Mouse (Mus musculus) urinary bladder, adult 18-20 months (tissue): ENCODE results near the gene 4931428F04Rik.

Experiments
- DNase-seq, 2 experiments: peaks; one replicate each; pipeline ENCODE4 v3.0.0; 2022; ENCODE audit warnings: low spot score in 2 of 2, mixed read lengths in 2 of 2

Gene 4931428F04Rik

DNA sequence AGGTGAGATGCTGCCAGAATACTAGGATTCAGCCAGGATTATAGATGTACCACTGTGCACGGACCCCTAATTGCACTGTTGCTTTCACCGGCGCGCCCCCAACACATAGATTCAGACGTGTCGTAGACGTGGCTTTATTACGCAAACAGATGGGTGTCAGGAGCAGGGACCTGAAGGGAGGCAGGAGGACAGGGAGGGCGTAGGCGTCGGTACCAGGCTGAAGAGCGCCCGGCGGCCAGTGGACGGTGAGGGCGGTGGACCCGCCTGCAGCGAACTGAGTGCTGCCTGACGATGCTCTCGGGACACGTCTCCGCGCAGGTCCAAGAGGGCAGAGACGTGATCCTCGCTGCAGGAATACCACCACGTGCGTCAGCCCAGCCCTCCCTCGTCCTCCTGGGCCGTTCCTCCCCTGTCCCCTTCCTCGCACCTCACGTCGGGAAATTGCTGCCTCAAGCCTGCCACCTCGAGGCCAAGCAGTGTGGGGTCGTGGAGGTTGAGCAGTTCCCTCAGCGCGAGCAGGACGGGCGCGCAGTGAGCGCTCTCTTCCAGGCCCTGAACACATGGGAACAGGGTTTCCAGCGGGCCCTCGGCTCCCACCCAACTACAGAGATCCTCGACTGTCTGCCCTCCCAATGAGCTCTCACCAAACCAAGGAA lies at the start of gene 4931428F04Rik:
4931428F04Rik (minus strand) TSS at position 60 of the 656 bp plus-strand sequence.
- DNase-seq: no peak

DNA sequence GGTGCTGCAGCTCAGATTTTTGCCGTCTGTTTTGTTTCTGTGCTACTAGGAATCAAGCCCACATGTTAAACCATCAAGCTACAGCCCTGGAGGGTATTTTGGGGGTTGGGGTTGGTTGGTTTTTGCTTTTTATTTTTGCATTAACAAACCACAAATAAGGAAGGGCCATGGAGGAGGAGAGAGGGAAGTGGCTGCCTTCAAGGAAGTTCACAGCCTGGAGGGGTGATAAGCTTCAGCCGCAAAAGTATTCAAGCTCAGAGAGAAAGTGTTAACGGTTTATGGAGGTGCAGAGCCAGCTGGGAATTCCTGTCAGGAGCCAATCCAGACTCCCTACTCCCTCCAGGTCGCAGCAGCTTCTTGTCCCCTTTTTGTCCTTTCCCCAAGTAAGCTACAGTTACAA lies 49.3 kb upstream of the 4931428F04Rik start:
- no peak for DNase-seq

DNA sequence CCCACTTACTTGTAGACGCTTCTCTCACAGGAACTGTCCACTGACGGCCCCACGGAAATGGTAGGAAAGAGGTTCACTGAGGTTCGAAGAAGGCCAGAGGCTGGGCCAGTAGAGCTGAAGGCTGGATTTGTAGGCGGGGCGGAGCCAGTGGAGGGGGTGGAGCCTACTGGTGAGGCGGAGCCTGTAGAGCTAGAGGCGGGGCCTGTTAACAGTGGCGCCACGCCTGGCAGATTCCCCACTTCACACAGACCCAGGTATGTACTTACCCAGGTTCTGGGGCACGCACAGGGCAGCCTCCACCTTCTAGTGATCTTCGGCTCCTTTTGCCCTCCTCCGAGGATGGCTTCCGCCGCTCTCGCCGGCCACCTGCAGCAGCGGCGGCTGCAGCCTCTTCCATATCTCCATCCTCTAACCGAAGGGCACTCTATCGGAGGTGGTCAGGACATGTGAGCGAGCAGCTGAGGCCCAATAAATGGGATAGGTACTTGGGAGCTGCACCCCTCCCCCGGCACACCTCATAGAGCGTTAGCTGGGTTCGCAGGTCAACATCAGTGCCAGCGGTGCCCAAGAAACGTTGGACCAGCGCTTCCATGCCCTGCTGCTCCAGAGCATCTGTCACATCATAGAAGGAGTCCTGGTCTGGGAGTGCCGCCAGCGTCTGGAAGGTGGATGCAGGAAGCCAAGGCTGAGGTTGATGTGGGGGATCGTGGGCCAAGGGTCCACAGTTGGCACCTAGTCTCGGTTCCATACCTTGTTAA lies 46.9 kb upstream of the 4931428F04Rik start:
- no peak for DNase-seq

DNA sequence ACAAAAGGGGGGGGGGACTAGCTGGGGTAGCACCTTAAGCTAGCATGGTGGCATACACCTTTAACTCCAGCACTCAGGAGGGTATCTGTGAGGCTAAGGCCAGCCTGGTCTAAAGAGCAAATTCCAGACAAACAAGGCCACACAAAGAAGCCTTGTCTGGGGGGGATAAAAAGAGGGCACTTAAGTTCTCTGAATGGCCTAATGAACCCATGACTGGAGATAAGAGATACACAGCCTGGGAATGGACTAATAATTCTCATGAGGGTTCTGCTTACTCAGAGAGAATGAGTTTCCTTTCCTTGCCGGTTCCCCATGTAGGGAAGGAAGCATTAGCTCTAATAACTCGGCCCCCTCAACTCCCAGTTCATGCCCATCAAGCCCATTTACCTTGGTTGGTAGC lies 42.9 kb upstream of the 4931428F04Rik start:
- no peak for DNase-seq

DNA sequence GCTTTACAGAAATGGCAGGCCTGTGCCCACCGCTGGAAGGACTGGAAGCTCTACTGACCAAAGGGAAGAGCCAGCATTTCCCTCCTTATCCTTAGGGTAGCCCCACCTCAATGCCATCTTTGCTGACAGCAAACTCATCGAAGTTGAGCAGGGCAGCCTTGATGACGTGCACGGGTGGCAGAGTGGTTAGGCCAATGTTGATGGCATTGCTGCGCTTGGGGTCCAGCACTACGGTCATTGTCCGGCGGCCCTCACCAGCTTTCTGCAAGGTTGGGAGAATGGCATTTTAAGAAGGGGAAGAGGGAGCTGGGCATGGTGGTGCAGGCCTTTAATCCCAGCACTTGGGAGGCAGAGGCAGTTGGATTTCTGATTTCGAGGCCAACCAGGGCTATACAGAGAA lies 42.3 kb upstream of the 4931428F04Rik start:
- no peak for DNase-seq

DNA sequence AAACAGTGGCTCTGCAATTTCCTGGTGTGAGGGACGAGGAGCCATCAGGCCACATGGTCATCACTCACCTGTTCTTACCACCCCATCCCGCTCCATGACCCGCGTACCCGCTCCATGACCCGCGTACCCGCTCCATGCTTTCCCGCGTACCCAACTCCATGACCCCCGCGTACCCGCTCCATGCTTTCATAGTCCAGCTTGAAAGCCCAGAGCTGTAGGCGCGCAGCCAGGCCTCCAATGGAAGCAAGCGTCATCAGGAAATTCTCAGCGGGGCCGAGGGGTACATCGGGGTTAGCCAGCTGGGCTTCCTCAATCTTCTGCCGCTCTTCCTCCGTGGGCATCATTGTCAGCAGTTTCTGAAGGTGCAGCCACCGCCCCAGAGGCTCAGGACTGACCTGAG lies 41.8 kb upstream of the 4931428F04Rik start:
- DNase-seq: no peak

DNA sequence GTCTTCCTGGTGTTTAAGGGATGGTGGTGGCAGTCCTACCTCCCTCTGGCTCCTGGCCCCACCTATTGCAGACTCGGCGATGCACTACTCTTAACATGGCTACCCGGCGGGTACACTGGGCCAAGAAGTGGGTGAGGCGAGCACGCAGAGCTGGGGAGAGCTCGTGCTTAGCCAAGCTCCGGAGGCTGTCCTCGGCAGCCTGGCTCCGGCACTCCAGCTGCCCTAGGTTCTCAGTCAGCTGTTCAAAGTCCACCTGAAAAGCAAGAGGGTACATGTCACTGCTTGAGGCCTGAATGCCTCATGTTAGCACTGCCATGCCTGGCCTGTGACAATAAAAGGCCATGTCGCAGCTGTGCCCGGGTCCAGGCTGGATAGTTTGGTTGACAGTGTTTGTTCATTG lies 40.7 kb upstream of the 4931428F04Rik start:
- no peak for DNase-seq

DNA sequence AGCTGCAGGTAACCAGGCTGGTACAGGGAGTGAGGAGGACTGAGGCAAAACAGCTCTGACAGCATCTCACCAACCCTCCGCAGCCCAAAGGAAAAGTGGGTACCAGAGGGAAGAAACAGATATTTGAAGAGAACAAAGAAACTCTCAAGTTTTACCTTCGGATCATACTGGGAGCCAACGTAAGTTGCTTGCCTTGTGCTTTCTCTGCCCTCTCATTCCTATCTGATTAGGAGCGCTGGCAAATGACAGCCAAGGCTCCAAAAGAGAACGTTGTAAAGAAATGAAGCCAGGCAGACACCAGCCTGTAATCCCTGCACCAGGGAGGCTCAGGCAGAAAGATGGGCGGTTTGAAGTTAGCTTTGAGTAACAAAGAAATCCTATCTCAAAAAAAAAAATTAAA lies 37.3 kb upstream of the 4931428F04Rik start:
- no peak for DNase-seq

DNA sequence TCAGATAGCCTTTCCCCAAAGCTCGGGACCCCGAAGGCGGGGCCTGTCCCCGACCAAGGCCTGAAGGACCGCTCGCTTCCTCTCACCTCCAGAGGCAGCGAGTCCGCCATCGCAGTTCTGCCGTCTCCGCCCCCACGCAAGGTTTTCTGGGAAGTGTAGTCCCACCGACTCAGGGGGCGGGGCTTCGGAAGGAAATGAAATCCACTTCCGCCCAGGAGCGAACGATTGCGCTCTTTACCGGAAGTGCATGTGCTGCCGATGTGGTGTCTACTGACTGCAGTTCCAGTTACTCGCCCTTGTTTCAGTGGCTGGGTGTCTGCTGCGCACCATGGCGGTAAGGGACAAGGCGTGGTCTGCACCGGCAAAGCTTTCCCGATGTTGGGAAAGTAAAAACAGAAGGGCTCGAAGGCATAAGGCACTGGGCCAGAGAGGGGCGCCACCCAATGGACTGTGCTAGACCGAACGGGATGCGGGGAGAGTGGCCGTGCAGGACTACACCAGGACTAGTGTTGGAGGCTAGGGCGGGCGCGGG lies 36.5 kb upstream of the 4931428F04Rik start, which contains the start of the genes Lrrc29 and Tmem208:
Lrrc29 (minus strand) TSS at position 138 of the 532 bp plus-strand sequence.
Tmem208 (plus strand) TSS at position 214 of the 532 bp plus-strand sequence.
- DNase-seq: peak; percentile 91 to 95

DNA sequence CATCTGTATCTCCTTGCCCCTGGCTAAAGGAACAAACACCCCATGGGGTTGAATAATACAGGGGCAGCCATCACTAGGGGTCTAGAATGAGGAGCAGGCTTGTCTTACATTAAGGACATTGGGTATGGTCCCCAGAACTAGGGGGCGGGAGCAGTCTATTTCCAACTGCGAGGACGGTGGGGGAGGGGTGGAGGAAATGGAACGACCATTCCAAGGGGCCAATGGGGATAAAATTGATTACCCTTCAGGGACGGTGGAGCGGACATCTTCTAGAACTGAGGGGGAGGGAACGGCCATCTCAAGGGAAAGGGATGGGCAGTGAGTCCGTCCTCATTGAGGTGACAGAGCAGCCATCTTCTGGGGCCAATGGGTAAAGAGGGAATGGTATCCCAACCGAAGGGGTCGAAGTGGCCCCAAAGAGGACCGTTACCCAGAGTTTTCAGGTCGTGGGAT lies 36.0 kb upstream of the 4931428F04Rik start:
- no peak for DNase-seq

DNA sequence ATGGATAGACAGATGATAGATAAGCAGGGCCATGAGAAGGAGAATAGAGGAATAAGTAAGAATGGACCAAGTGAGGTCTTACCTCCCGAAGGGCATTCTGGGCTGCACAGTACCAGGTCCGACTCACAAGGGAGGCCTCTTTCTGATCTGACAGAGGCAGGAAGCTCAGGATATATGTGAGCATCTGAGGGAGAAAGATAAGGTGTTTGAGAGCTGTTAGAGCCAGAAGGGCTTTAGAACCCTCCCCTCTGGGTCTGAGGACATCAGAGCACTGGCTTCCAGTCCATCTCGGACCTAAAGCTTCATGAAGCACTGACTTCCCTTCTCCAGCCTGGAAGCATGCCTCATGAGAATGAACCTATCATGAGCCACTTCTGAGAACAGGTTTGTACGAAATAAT lies 33.5 kb upstream of the 4931428F04Rik start:
- no peak for DNase-seq

DNA sequence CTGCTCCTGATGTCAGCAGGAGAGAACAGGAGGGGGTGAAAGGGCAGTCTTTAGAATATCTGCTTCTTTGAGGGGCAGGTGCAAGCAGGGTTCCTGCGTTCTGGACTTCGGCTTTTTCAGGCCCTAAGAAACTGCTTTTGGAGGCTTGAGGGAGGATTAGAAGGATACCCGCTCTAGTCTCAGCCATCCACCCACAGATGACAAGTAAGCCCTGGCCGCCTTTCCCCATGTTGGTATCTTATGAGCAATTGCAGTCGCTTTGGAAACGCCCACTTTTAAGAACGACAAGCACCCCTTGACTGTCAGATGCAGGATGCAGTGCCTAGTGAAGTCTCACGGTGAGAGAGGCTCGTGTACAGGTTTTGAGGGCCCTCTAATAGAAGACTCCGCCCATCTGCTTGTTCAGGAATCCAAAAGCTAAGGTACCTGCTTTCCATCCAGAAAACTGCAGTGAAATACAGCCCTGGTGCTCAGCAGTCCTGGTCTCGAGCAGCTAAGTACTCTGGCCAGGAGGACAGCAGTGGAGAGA lies 29.1 kb upstream of the 4931428F04Rik start:
- DNase-seq: no peak

DNA sequence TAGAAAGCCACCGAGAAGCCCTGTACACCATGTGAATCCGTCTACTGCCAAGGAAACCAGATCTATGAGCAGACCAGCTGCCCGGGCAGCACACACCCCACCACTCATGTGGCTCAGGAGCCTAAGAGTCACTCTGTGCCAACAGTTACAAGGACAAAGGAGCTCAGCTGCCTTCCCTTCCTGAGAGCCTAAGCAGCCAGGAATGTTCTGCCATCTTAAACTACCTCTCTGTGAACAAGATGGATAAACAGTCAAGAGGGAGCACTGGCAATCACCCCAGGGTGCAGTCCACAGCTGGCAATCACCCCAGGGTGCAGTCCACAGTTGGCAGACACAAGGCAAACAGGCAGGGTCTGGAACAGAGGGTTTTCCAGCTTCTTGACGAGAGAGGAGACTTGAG lies 28.3 kb upstream of the 4931428F04Rik start:
- DNase-seq: no peak

DNA sequence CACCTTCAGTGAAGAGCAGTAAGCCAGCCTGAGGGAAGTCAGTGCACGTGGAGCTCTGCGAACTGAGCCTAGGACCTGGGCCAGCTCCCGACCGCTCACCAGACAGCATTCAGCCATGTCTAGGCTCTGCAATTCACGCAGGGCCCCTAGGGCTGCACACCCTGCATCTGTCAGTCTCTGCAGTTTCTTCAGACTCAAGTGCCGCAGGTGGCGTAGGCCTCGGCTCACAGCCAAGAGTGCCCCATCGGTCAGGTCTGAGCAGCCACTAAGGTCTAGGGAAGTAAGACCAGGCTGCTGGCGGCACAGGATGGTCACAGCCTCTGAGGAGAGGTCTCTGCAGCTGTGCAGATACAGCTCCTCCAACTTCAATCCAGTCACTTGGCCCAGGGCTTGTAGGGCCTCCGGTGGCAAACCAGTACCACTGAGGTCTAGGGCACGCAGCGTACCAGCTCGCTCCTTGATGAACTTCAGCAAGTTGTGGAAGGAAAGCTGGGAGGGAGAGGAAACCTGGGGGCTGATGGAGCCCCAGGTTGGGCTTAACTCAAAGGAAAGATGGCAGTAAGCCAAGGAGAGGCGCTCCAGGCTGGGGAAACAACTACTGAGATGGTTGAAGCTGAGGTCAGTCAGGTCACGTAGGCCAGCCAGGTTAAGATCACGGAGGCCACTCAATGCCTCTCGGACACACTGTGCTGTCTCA lies 25.6 kb upstream of the 4931428F04Rik start:
- no peak for DNase-seq

DNA sequence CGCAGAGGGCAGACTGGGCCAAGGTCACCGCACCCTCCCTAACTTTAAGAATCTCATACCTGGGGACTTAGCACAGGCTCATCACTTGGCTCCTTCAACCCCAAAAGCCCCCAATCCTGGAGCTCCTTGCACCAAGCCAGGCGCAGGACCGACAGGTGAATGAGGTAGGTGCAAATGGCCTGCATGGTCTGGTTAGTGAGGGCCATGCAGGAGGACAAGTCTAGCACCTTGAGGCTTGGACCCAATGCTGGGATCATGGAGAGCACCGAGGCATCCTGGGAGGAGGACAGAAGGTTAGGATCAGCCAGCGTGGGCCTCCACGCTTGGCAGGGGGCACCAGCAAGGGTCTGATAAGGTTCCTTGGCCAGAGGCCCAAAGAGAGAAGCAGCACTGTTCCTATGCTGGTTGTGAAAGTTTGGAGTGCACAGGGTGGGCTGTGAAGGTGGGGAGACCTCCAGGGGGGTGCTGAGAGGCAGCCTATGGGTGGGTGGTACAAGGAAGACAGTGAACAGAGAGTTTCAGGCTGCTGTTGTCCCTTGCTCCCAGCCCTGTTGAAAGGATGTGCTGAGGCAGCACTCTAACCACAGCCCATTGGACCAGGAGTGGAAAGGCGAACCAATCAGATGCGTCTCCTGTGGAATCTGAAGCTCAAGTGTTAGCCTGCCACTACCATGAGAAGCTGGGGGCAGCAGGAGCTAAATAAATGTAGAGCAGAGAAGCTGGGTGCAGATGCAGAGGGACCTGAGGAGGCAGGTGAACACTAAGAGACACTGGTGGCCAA lies 24.1 kb upstream of the 4931428F04Rik start:
- DNase-seq: no peak

DNA sequence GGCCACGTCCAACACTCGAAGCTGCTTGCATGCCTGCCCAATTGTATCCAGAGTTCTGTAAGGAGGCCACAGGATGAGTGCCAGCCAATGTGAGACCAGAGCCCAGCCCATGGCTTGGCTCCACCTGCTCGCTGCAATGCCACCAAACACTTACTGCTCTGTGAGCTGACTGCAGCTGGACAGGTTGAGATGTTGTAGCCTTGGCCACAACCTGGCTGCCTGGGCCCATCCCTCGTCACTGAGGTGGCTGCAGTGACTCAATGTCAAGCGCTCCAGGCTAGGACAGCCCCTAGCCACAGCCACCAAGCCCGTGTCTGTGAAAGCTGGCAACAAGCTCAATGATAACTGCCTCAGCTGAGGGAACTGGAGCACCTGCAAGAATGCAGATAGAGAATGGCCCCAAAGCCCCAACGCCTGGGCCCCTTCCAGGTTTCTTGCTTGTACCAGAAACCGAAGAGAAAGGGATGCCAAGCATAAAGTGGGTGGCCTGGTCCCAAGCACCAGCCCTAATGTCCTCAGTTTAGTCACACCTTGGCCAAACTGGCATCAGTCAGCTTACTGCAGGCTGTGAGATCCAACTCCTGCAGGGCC lies 23.3 kb upstream of the 4931428F04Rik start:
- DNase-seq: no peak

DNA sequence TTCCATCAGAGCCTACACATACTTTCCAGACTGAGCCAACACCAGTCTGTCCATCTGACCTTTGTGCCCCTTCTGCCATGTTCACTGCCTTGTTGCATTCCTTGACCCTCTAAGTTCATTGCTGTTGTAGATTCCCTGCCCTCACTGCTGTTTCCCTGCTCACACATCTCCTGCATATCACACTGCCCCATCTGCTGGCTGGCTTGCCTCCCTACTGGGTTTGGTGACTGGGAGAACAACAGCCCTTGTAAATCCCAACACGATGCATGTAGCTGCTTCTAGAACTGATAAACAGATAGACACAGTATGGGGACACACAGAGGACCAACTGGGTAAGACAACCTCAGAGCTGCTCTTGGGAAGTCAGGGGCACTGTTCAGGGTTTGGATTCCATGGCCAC lies 22.1 kb upstream of the 4931428F04Rik start:
- no peak for DNase-seq

DNA sequence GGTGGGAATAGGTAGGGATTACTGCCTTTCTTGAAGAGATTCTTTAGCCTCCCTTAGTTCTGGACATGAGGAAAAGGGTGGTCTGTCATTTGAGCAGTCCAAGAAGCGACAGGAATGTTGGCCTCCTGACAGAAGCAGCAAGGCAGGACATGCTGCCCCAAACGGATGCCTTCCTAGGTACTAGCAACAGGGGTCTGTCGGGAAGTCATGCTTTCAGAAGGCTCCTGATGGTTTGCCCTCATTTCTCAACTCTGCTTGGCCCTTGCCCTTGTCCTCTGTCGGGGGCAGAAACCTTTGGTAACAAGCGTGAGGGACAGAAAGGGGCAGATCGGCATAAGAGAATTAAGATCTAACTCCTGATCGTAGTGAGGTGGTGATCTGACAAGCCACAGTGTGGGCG lies 20.5 kb upstream of the 4931428F04Rik start:
- DNase-seq: no peak

DNA sequence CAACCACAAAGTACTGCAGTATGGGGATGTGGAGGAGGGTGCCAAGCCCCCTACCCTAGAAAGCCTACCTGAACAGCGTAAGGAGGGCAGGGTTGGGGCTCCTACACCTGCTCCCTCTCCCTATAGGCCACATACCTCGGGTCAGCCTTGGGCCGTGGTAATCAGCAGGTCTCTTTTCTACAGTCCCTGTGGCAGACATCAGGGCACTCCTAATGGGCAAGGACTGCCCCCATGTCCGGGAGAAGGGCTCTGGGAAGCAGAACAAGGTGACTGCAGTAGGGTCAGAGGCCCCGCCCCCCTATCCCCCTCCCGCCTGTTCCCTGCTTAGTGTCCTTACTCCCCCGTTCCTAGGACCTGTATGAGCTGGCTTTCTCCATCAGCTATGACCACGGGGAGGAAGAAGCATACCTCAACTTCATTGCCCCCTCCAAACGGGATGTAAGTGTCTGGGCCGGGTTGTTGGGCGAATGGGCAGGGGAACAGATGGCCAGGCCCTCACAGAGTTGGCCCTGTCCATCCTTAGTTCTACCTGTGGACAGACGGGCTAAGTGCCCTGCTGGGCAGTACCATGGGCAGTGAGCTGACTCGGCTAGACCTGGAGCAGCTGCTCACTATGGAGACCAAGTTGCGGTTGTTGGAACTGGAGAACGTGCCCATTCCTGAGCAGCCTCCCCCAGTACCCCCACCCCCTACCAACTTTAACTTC lies 19.6 kb upstream of the 4931428F04Rik start:
- DNase-seq: no peak

DNA sequence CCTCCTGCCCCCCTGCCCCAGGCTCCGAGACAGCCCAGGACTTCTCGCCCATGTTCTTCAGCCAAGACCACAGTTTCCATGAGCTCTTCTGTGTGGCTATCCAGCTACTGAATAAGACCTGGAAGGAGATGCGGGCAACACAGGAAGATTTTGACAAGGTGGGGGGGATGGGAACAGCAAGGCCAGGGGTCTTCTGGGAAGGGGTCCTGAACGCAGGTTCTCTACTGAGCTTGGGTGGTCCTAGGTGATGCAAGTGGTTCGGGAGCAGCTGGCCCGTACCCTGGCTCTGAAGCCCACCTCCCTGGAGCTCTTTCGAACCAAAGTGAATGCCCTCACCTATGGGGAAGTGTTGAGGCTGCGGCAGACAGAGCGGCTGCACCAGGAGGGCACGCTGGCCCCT lies 18.8 kb upstream of the 4931428F04Rik start:
- no peak for DNase-seq
